Comparison of ENCODE assay signal across 8 mouse cellular contexts in the genomic region with DNA sequence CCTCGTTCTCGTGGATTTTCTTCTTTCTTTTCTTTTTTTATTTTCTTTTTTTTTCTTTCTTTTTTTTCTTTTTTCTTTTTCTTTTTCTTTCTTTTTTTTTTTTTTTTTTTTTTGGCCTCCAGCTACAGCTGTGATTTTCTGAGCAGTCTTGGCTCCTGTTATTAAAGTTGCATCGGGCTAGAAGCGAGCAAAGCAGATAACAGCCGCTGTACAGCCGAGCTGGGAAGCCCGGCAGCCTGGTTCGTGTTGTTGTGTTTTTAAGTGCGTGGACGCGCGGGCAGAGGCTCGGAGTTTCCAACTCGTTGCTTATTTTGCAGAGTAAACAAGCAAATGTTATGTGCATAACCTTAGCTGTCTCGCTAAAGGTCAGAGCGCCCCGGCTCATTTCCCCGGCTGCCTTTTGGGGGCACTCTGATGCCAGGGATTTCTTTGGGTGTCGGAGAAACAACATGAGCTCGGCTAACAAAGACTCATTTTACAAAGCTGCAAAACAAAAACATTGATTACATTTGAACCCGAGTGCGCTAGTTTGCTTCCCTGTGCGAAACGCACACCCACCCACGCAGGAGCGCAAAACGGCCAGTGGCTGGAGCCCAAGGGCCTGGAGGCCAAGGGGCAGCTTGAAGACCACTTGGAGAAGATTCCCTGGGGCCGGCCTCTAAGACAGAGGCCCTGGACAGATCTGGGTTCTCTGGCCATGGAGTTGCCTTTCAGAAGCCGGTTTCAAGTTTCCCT.
DNase-seq lines count a peak whose midpoint lies in the region; ATAC-seq and TF ChIP-seq lines count a peak whose summit lies in the region.

No protein-coding gene starts in this region.

- H3K4me1 ChIP-seq in hindbrain, embryonic 11.5 days (replicated peaks; ENCODE audit: control insufficient read depth, insufficient read depth, low read length): peaks cover 8% of the 10 kb centered on the region; the same call in 1 of the 2 replicates
- peaks cover 5% of the 10 kb centered on the region; the same call in 1 of the 2 replicates for H3K4me1 ChIP-seq in liver, postnatal 0 days (ENCODE audit: insufficient read depth)

- no peaks in the 10 kb centered on the region for H3K27me3 ChIP-seq in hindbrain, embryonic 11.5 days (ENCODE audit: control insufficient read depth, insufficient read depth, low read length)
- 0 out of 2 replicates have a peak, but pooled peaks cover 8% of the 10 kb centered on the region for H3K27me3 ChIP-seq in liver, postnatal 0 days (ENCODE audit: insufficient read depth, low read length)

- 11% methylated on average over 29 of the region's 29 CpGs for WGBS in hindbrain, embryonic 11.5 days
- WGBS in liver, postnatal 0 days (ENCODE audit: insufficient replicate concordance): 22% methylated on average over 29 of the region's 29 CpGs

- peak overlapping the region; percentile 64 for H3K27ac ChIP-seq in hindbrain, embryonic 11.5 days (ENCODE audit: low read depth, low read length)
- no peak overlapping the region for H3K27ac ChIP-seq in liver, postnatal 0 days (ENCODE audit: low read depth)

- 0 out of 2 replicates have a peak overlapping the region, but pooled peaks have one; percentile 6 for H3K4me3 ChIP-seq in hindbrain, embryonic 11.5 days (ENCODE audit: low read depth, low read length)
- no peak overlapping the region for H3K4me3 ChIP-seq in liver, postnatal 0 days (ENCODE audit: low read depth, low read length)

- H3K36me3 ChIP-seq in hindbrain, embryonic 11.5 days (ENCODE audit: control insufficient read depth, insufficient read depth, low read length): no peaks in the 10 kb centered on the region
- no peaks in the 10 kb centered on the region for H3K36me3 ChIP-seq in liver, postnatal 0 days (replicated peaks; ENCODE audit: insufficient read depth, low read length)

- TF ChIP-seq CTCF in liver, postnatal 0 days (IDR thresholded peaks at IDR 0.05; ENCODE audit: low read depth): no peak; the same call in 1 of the 2 replicates

- no peaks in the 10 kb centered on the region for H3K9me3 ChIP-seq in hindbrain, embryonic 11.5 days (ENCODE audit: control insufficient read depth, low read length)
- no peaks in the 10 kb centered on the region for H3K9me3 ChIP-seq in liver, postnatal 0 days (ENCODE audit: low read length)

- no peak for ATAC-seq in hindbrain, embryonic 11.5 days (ENCODE audit: low FRiP score)
- no peak for ATAC-seq in liver, postnatal 0 days

- peak overlapping the region; percentile 32 for H3K4me2 ChIP-seq in hindbrain, embryonic 11.5 days (replicated peaks; ENCODE audit: low read depth, low read length)
- H3K4me2 ChIP-seq in liver, postnatal 0 days (ENCODE audit: low read depth, low read length): peak overlapping the region; percentile 65

- no peak for TF ChIP-seq EP300 in liver, postnatal 0 days (IDR thresholded peaks at IDR 0.05; ENCODE audit: low read depth)

- peak; percentile 63 for DNase-seq in right cerebral cortex, adult 18-20 months
- no peak for DNase-seq in right cerebral cortex, postnatal 36 days (ENCODE audit: low spot score in 2 of 2)
- DNase-seq in frontal cortex, postnatal 14 days (ENCODE audit: low spot score in 2 of 2): peak; percentile 42
- peak; percentile 62 for DNase-seq in hindbrain, embryonic 11.5 days (ENCODE audit: low spot score)
- DNase-seq in layer of hippocampus, adult 9-11 months: peak; percentile 59
- DNase-seq in liver, postnatal 0 days: no peak
- peak; percentile 49 for DNase-seq in ovary, adult 18-20 months (ENCODE audit: low spot score)
- no peak for DNase-seq in MN1 (ENCODE audit: low spot score)

- peak overlapping the region; percentile 60 for H3K9ac ChIP-seq in hindbrain, embryonic 11.5 days (ENCODE audit: low read depth, low read length)
- no peak overlapping the region for H3K9ac ChIP-seq in liver, postnatal 0 days (replicated peaks)

Comparison
In these comparisons a context has a peak if more than half of its experiments do, and no peak if none do; other contexts are left out.
1. DNase-seq: peak in right cerebral cortex, adult 18-20 months (single experiment), frontal cortex, postnatal 14 days (2 of 2), hindbrain, embryonic 11.5 days (single experiment), layer of hippocampus, adult 9-11 months (single experiment) and ovary, adult 18-20 months (single experiment); none in right cerebral cortex, postnatal 36 days (0 of 2), liver, postnatal 0 days (single experiment) and MN1 (single experiment).